Mouse (Mus musculus) brain, embryonic 14.5 days (tissue): ENCODE results near the gene Papolb. TPM values are rescaled to one million over a fixed set of nuclear protein-coding genes. Genes with fewer than 3 reads are reported as not detected.

Source experiments
- DNase-seq: peaks from one replicate; pipeline ENCODE4 v3.0.0-alpha.2; 2011; ENCODE audit warnings: low read depth
- CTCF ChIP-seq: fragments of 200-500 bp; IDR thresholded peaks from 2 replicates; pipeline ENCODE4 v1.5.1; 2012; ENCODE audit warnings: inconsistent platforms, mild to moderate bottlenecking, moderate library complexity, borderline replicate concordance; ENCODE audit not compliant: insufficient read depth, insufficient read length; ENCODE audit errors: extremely low read depth
- POLR2A ChIP-seq: fragments of 200-500 bp; IDR thresholded peaks from 2 replicates; pipeline ENCODE4 v1.6.1; 2012; ENCODE audit warnings: mild to moderate bottlenecking, inconsistent platforms, borderline replicate concordance; ENCODE audit not compliant: poor library complexity, insufficient read depth, insufficient read length, severe bottlenecking; ENCODE audit errors: extremely low read depth
- polyA plus RNA-seq: library from polyadenylated mRNA; depleted of rRNA; stranded (reverse); fragments of >200 nt; gene quantifications from 2 replicates; pipeline ENCODE4 v1.2.3, GENCODE M21; 2012

The Papolb gene
- polyA plus RNA-seq, 1 experiment: 0.49 TPM

- TF ChIP-seq POLR2A: 0 out of 2 replicates have a peak, but pooled peaks have one; percentile 4
- no peak for TF ChIP-seq CTCF
- peak; percentile 54 for DNase-seq
These were observed 20.5 kb downstream of the Papolb start for GRCm38 (mm10) chr5:142509141-142510060.

GRCm38 (mm10) chr5:142505695-142506423, 24.0 kb downstream of the Papolb start:
- no peak for DNase-seq
- 0 out of 2 replicates have a peak, but pooled peaks have one; percentile 19 for TF ChIP-seq CTCF
- no peak for TF ChIP-seq POLR2A

- no peak for DNase-seq
- TF ChIP-seq POLR2A (no peak), CTCF (no peak)
These were observed 25.7 kb downstream of the Papolb start for GRCm38 (mm10) chr5:142504175-142504574.

- peak; percentile 95 for DNase-seq
- peak; percentile 91 for TF ChIP-seq CTCF
- no peak for TF ChIP-seq POLR2A
These were observed 27.5 kb downstream of the Papolb start for GRCm38 (mm10) chr5:142502414-142502813.

- no peak for DNase-seq
- TF ChIP-seq POLR2A (no peak), CTCF (no peak)
These were observed 29.0 kb downstream of the Papolb start for GRCm38 (mm10) chr5:142500918-142501317.

- TF ChIP-seq CTCF (peak; percentile 70), POLR2A (no peak)
- peak; percentile 49 for DNase-seq
These were observed 30.9 kb downstream of the Papolb start for GRCm38 (mm10) chr5:142498964-142499363.

GRCm38 (mm10) chr5:142495321-142496096, 34.4 kb downstream of the Papolb start:
- peak; percentile 45 for DNase-seq
- no peak for TF ChIP-seq POLR2A
- no peak for TF ChIP-seq CTCF

- TF ChIP-seq POLR2A (no peak), CTCF (no peak)
- DNase-seq: no peak
These were observed 36.6 kb downstream of the Papolb start for GRCm38 (mm10) chr5:142493307-142493706.

GRCm38 (mm10) chr5:142489955-142490707, 39.7 kb downstream of the Papolb start:
- DNase-seq: no peak
- TF ChIP-seq POLR2A (no peak), CTCF (no peak)

GRCm38 (mm10) chr5:142486654-142487053, 43.2 kb downstream of the Papolb start:
- TF ChIP-seq POLR2A (no peak), CTCF (no peak)
- DNase-seq: no peak
